Mouse (Mus musculus) olfactory bulb, adult 2 months (tissue): ENCODE measurements around the gene Dnmt3a.

Source experiments
- CTCF ChIP-seq: fragments of 200-500 bp; IDR thresholded peaks from 2 replicates; pipeline ENCODE4 v1.5.1; 2012; ENCODE audit warnings: low read depth, mild to moderate bottlenecking, low read length, moderate library complexity; ENCODE audit not compliant: insufficient read depth
- POLR2A ChIP-seq: fragments of 200-500 bp; IDR thresholded peaks from 2 replicates; pipeline ENCODE4 v1.6.1; 2012; ENCODE audit warnings: mild to moderate bottlenecking, low read depth, low read length, moderate library complexity; ENCODE audit not compliant: insufficient read depth

DNA sequence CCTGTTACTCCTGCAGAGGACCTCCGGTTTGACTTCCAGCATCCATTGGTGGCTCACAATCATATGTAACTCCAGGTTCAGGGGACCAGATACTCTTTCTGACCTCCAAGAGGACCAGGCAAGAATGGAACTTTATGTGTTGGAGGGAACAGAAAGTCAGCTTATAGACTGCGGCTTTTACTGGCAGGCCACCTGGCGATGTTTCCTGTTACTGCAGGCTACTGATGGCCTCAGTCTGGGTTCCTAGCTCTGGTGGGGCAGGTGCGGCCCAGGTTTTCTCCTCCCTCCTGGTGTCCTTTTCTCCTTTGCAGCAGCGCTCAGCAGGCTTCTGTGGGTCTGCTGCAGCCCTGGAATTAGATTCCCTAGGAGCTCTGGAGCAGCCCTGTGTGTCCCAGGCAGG lies 46.7 kb downstream of the Dnmt3a start:
- TF ChIP-seq POLR2A, result no peak
- no peak for TF ChIP-seq CTCF
